Comparison of ENCODE assay signal across 13 mouse cellular contexts in the genomic region with DNA sequence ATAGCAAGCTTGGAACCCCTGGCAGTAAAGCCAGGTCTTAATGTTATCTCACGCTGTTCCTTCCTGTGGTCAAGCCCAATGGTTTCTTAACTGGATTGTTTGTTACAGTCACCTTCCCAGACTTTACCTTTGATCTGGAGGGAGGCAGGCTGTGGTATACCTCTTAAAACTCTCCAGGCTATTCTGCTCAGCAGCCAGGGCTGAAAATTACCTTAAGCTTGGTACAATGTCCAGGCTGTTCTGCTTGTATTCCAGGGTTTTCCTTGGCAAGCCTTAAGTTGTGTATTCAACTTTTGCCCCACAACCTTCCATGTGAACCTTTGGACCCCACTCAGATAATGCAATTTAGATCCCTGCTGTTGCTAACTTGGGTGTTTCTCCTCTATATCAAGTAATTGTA. TPM values are rescaled to one million over a fixed set of nuclear protein-coding genes. Genes with fewer than 3 reads are reported as not detected.
DNase-seq lines count a peak whose midpoint lies in the region; ATAC-seq and TF ChIP-seq lines count a peak whose summit lies in the region.
"Had no signal": no experiment of that assay in that cellular context is flagged by ENCODE, and none has a peak within 500 bp of the region (broad histone marks: within the 10 kb centered on the region; RNA-seq: fewer than 3 reads in every experiment).

No protein-coding gene starts in this region.

- H3K4me2 ChIP-seq in forebrain, embryonic 11.5 days (ENCODE audit: low read depth, low read length, severe bottlenecking) = no peak overlapping the region
- H3K4me2 ChIP-seq in myocyte (ENCODE audit: low read depth) = peak overlapping the region; percentile 27

- no peak overlapping the region for H3ac ChIP-seq in myocyte (ENCODE audit: control insufficient read depth, insufficient read length)

- no peak overlapping the region for H3K27ac ChIP-seq in forebrain, embryonic 10.5 days
- no peak overlapping the region for H3K27ac ChIP-seq in forebrain, embryonic 11.5 days (ENCODE audit: low read depth, low read length)
- peak overlapping the region; percentile 71 for H3K27ac ChIP-seq in liver, adult 2 months (replicated peaks; ENCODE audit: insufficient read depth, low read depth, low read length)
- H3K27ac ChIP-seq: embryonic facial prominence, embryonic 15.5 days had no signal

- 0 out of 2 replicates have a peak, but pooled peaks cover 2% of the 10 kb centered on the region for H3K36me3 ChIP-seq in forebrain, embryonic 10.5 days (replicated peaks)
- H3K36me3 ChIP-seq in forebrain, embryonic 11.5 days (ENCODE audit: control insufficient read depth, insufficient read depth, low read length) = no peaks in the 10 kb centered on the region
- peaks cover 2% of the 10 kb centered on the region for H3K36me3 ChIP-seq in liver, adult 2 months (ENCODE audit: control insufficient read depth, insufficient read depth, low read length)
- no peaks in the 10 kb centered on the region for H3K36me3 ChIP-seq in myocyte (ENCODE audit: control insufficient read depth, insufficient read depth)
- H3K36me3 ChIP-seq: embryonic facial prominence, embryonic 15.5 days had no signal

- DNase-seq in forebrain, embryonic 10.5 days (ENCODE audit: extremely low spot score, low spot score) = no peak
- no peak for DNase-seq in forebrain, embryonic 11.5 days (ENCODE audit: low spot score)
- peak; percentile 96 for DNase-seq in liver, adult 2 months (ENCODE audit: extremely low read depth, low read depth, low spot score)
- no peak for DNase-seq in liver
- peak; percentile 87 for DNase-seq in kidney, adult 9 months
- no peak for DNase-seq in retina, postnatal 1 day
- no peak for DNase-seq in right cerebral cortex, postnatal 10 days (ENCODE audit: low spot score in 2 of 2)
- DNase-seq: adrenal gland, postnatal 25 days; cerebellum, adult 18-20 months; gastrocnemius, postnatal 36 days had no signal

- no peaks in the 10 kb centered on the region for H3K27me3 ChIP-seq in forebrain, embryonic 10.5 days (ENCODE audit: poor library complexity, severe bottlenecking)
- no peaks in the 10 kb centered on the region for H3K27me3 ChIP-seq in forebrain, embryonic 11.5 days (ENCODE audit: control insufficient read depth, insufficient read depth, low read length)
- no peaks in the 10 kb centered on the region for H3K27me3 ChIP-seq in liver, adult 2 months (ENCODE audit: control insufficient read depth, insufficient read depth, low read length)
- H3K27me3 ChIP-seq in myocyte (ENCODE audit: control insufficient read depth, insufficient read depth, insufficient read length) = no peaks in the 10 kb centered on the region
- H3K27me3 ChIP-seq: embryonic facial prominence, embryonic 15.5 days had no signal

- peaks cover 13% of the 10 kb centered on the region; the same call in 1 of the 2 replicates for H3K79me2 ChIP-seq in liver, adult 2 months (ENCODE audit: control insufficient read depth, insufficient read depth, low read length)
- H3K79me2 ChIP-seq in myocyte (ENCODE audit: control insufficient read depth, insufficient read depth) = peaks cover 36% of the 10 kb centered on the region

- H3K9ac ChIP-seq in forebrain, embryonic 11.5 days (ENCODE audit: low read length) = no peak overlapping the region
- H3K9ac ChIP-seq in liver, adult 2 months (ENCODE audit: low read depth, low read length) = peak overlapping the region; percentile 10; the same call in 1 of the 2 replicates
- H3K9ac ChIP-seq: embryonic facial prominence, embryonic 15.5 days had no signal

- TF ChIP-seq CTCF in liver, adult 2 months (IDR thresholded peaks at IDR 0.05; ENCODE audit: low read depth, low read length) = no peak

- peak overlapping the region; percentile 95; the same call in 1 of the 2 replicates for H3K4me3 ChIP-seq in forebrain, embryonic 10.5 days
- no peak overlapping the region for H3K4me3 ChIP-seq in forebrain, embryonic 11.5 days (ENCODE audit: low read depth, low read length)
- H3K4me3 ChIP-seq in liver, adult 2 months (ENCODE audit: insufficient read depth, low read depth, low read length) = 0 out of 2 replicates have a peak overlapping the region, but pooled peaks have one; percentile 2
- no peak overlapping the region for H3K4me3 ChIP-seq in myocyte

- H3K4me1 ChIP-seq in forebrain, embryonic 10.5 days = peaks cover 25% of the 10 kb centered on the region
- no peaks in the 10 kb centered on the region; the same call in 1 of the 2 replicates for H3K4me1 ChIP-seq in forebrain, embryonic 11.5 days (replicated peaks; ENCODE audit: control insufficient read depth, insufficient read depth, low read length)
- peaks cover 15% of the 10 kb centered on the region for H3K4me1 ChIP-seq in liver, adult 2 months (ENCODE audit: control insufficient read depth, insufficient read depth, low read length)

- no peak for TF ChIP-seq POLR2A in liver, adult 2 months (IDR thresholded peaks at IDR 0.05; ENCODE audit: extremely low read depth, insufficient read depth, low read length)
- TF ChIP-seq POLR2A in myocyte (IDR thresholded peaks at IDR 0.05; ENCODE audit: insufficient read length, low read depth) = no peak

- no peak for ATAC-seq in forebrain, embryonic 11.5 days (replicated peaks; ENCODE audit: low FRiP score)
- ATAC-seq: midbrain, embryonic 16.5 days had no signal

- 78% methylated on average over 1 of the region's 1 CpGs for WGBS in forebrain, embryonic 10.5 days
- WGBS in forebrain, embryonic 11.5 days = 94% methylated on average over 1 of the region's 1 CpGs
- 11% methylated on average over 1 of the region's 1 CpGs for WGBS in liver, adult 2 months

- H3K9me3 ChIP-seq in forebrain, embryonic 10.5 days = no peaks in the 10 kb centered on the region
- H3K9me3 ChIP-seq in forebrain, embryonic 11.5 days (ENCODE audit: control insufficient read depth, low read length) = no peaks in the 10 kb centered on the region
- H3K9me3 ChIP-seq: embryonic facial prominence, embryonic 15.5 days had no signal

TF ChIP-seq in myocyte, 11 proteins besides CTCF, POLR2A, EP300 and RAD21:
- no peak for TF ChIP-seq USF1 (IDR thresholded peaks at IDR 0.05; ENCODE audit: low read depth)
- no peak for TF ChIP-seq CEBPB (IDR thresholded peaks at IDR 0.05; ENCODE audit: insufficient read depth, poor library complexity, severe bottlenecking)
- no peak for TF ChIP-seq SRF (IDR thresholded peaks at IDR 0.05; ENCODE audit: control insufficient read depth, insufficient read length, low read depth)
- TF ChIP-seq POLR2AphosphoS2 (IDR thresholded peaks at IDR 0.05; ENCODE audit: insufficient read length, low read depth) = no peak
- TF ChIP-seq MYOG (IDR thresholded peaks at IDR 0.05; ENCODE audit: control insufficient read depth in 1 of 3, insufficient read depth in 1 of 3, insufficient read length in 2 of 3, low read depth in 2 of 3) = no peak
- no peak for TF ChIP-seq E2F4 (IDR thresholded peaks at IDR 0.05; ENCODE audit: insufficient read depth)
- TF ChIP-seq MYOD1 (IDR thresholded peaks at IDR 0.05; ENCODE audit: control insufficient read depth in 1 of 3, insufficient read length in 2 of 3, low read depth in 2 of 3) = no peak
- TF ChIP-seq TCF12 (IDR thresholded peaks at IDR 0.05; ENCODE audit: insufficient read depth, poor library complexity, severe bottlenecking) = no peak
- no peak for TF ChIP-seq MAX (IDR thresholded peaks at IDR 0.05; ENCODE audit: low read depth)
- no peak for TF ChIP-seq TCF3 (IDR thresholded peaks at IDR 0.05; ENCODE audit: insufficient read length, low read depth)
- no peak for TF ChIP-seq REST (IDR thresholded peaks at IDR 0.05; ENCODE audit: insufficient read depth, insufficient read length)

RNA-seq across cellular contexts. Expression of a gene that starts 2.0 kb away (rescaled TPM):
- 2.4 and 2.8 TPM in 2 replicates for polyA plus RNA-seq in forebrain, embryonic 10.5 days (2016; fragmentation: Nextera tagmentation; extraction: Ambion mirVana)
- polyA plus RNA-seq in forebrain, embryonic 11.5 days (2014; fragmentation: Nextera tagmentation; extraction: Ambion mirVana) = 5.5 and 5.8 TPM in 2 replicates
- total RNA-seq in liver, adult 2 months (2014; rRNA removed) = 9.4 and 10.5 TPM in 2 replicates
- polyA plus RNA-seq in liver, adult 2 months (2012; rRNA removed) = 6.7 and 6.9 TPM in 2 replicates
- polyA plus RNA-seq in myocyte (2012; fragmentation: generic; extraction: Trizol) = 3.5 TPM

RNA-seq across cellular contexts. Expression of a gene that starts 35.4 kb away (rescaled TPM):
- 151 and 159 TPM in 2 replicates for polyA plus RNA-seq in forebrain, embryonic 10.5 days (2016; fragmentation: Nextera tagmentation; extraction: Ambion mirVana)
- 111 and 116 TPM in 2 replicates for polyA plus RNA-seq in forebrain, embryonic 11.5 days (2014; fragmentation: Nextera tagmentation; extraction: Ambion mirVana)
- total RNA-seq in liver, adult 2 months (2014; rRNA removed) = 28.4 and 29.7 TPM in 2 replicates
- 11.0 and 14.8 TPM in 2 replicates for polyA plus RNA-seq in liver, adult 2 months (2012; rRNA removed)
- 34.7 TPM for polyA plus RNA-seq in myocyte (2012; fragmentation: generic; extraction: Trizol)

RNA-seq across cellular contexts. Expression of a gene that starts 35.5 kb away (rescaled TPM):
- polyA plus RNA-seq in forebrain, embryonic 10.5 days (2016; fragmentation: Nextera tagmentation; extraction: Ambion mirVana) = 39.2 and 42.0 TPM in 2 replicates
- polyA plus RNA-seq in forebrain, embryonic 11.5 days (2014; fragmentation: Nextera tagmentation; extraction: Ambion mirVana) = 61.3 and 65.7 TPM in 2 replicates
- 39.2 and 40.8 TPM in 2 replicates for total RNA-seq in liver, adult 2 months (2014; rRNA removed)
- polyA plus RNA-seq in liver, adult 2 months (2012; rRNA removed) = 11.9 and 13.0 TPM in 2 replicates
- 28.7 TPM for polyA plus RNA-seq in myocyte (2012; fragmentation: generic; extraction: Trizol)

Comparison
In these comparisons a context has a peak if more than half of its experiments do, and no peak if none do; other contexts are left out.
1. DNase-seq: peak in liver, adult 2 months (single experiment) and kidney, adult 9 months (single experiment); none in forebrain, embryonic 10.5 days (single experiment), forebrain, embryonic 11.5 days (single experiment), liver (single experiment), retina, postnatal 1 day (single experiment) and right cerebral cortex, postnatal 10 days (0 of 2).
2. H3K4me3 ChIP-seq: peak in forebrain, embryonic 10.5 days (single experiment) and liver, adult 2 months (single experiment); none in forebrain, embryonic 11.5 days (single experiment) and myocyte (single experiment).